In genomic region chr12:57536056-57536908, GRCm38 (mm10) we compare ENCODE assay signal across 10 mouse cellular contexts. TPM values are rescaled to one million over a fixed set of nuclear protein-coding genes. Genes with fewer than 3 reads are reported as not detected.
DNase-seq lines count a peak whose midpoint lies in the region; ATAC-seq and TF ChIP-seq lines count a peak whose summit lies in the region.
"Had no signal": no experiment of that assay in that cellular context is flagged by ENCODE, and none has a peak within 500 bp of the region (broad histone marks: within the 10 kb centered on the region; RNA-seq: fewer than 3 reads in every experiment).

No protein-coding gene starts in this region.

- no peaks in the 10 kb centered on the region for H3K36me3 ChIP-seq in forebrain, postnatal 0 days (ENCODE audit: insufficient read depth)
- H3K36me3 ChIP-seq in forebrain, embryonic 13.5 days (ENCODE audit: poor library complexity, severe bottlenecking): no peaks in the 10 kb centered on the region
- H3K36me3 ChIP-seq in E14TG2a.4 (ENCODE audit: insufficient read depth, low read length): no peaks in the 10 kb centered on the region
- H3K36me3 ChIP-seq in intestine, embryonic 16.5 days (ENCODE audit: control insufficient read depth, insufficient read depth, low read length): no peaks in the 10 kb centered on the region
- H3K36me3 ChIP-seq: heart, embryonic 13.5 days had no signal

- TF ChIP-seq CTCF in forebrain, postnatal 0 days (IDR thresholded peaks at IDR 0.05; ENCODE audit: low read depth): no peak
- TF ChIP-seq CTCF in E14TG2a.4 (conservative IDR thresholded peaks at IDR 0.05; ENCODE audit: low read length): no peak

- peaks cover 69% of the 10 kb centered on the region for H3K27me3 ChIP-seq in forebrain, postnatal 0 days (ENCODE audit: insufficient read depth, low read length)
- H3K27me3 ChIP-seq in forebrain, embryonic 13.5 days: peaks cover 91% of the 10 kb centered on the region
- peaks cover 90% of the 10 kb centered on the region for H3K27me3 ChIP-seq in E14TG2a.4 (ENCODE audit: insufficient read depth, low read length)
- peaks cover 29% of the 10 kb centered on the region for H3K27me3 ChIP-seq in intestine, embryonic 16.5 days (replicated peaks; ENCODE audit: control insufficient read depth, insufficient read depth, low read length)

- no peak overlapping the region for H3K4me2 ChIP-seq in forebrain, postnatal 0 days (ENCODE audit: low read depth)
- H3K4me2 ChIP-seq in forebrain, embryonic 13.5 days: no peak overlapping the region
- H3K4me2 ChIP-seq in intestine, embryonic 16.5 days (ENCODE audit: low read depth, low read length): peak overlapping the region; percentile 60
- H3K4me2 ChIP-seq: heart, embryonic 13.5 days had no signal

- no peak overlapping the region for H3K27ac ChIP-seq in forebrain, postnatal 0 days (ENCODE audit: low read depth, low read length)
- H3K27ac ChIP-seq in forebrain, embryonic 13.5 days: no peak overlapping the region
- H3K27ac ChIP-seq in intestine, embryonic 16.5 days (ENCODE audit: low read length): peak overlapping the region; percentile 92
- H3K27ac ChIP-seq: heart, embryonic 13.5 days had no signal

- whole genome bisulfite sequencing in forebrain, postnatal 0 days: 3% methylated on average over 25 of the region's 25 CpGs
- WGBS in forebrain, embryonic 13.5 days: 2% methylated on average over 25 of the region's 25 CpGs
- 2% methylated on average over 25 of the region's 25 CpGs for WGBS in intestine, embryonic 16.5 days

- peak; percentile 64 for DNase-seq in forebrain, postnatal 0 days
- DNase-seq in lung, postnatal 10 days: peak; percentile 34
- no peak for DNase-seq in MN1 (ENCODE audit: low spot score)
- no peak for DNase-seq in kidney, adult 11 months
- DNase-seq in layer of hippocampus, postnatal 10 days (ENCODE audit: low spot score in 2 of 2): no peak
- DNase-seq: B cell, adult 2 months had no signal

- no peak for ATAC-seq in forebrain, postnatal 0 days
- no peak for ATAC-seq in forebrain, embryonic 13.5 days
- ATAC-seq in intestine, embryonic 16.5 days: peak; percentile 69

- H3K4me1 ChIP-seq in forebrain, postnatal 0 days (ENCODE audit: insufficient read depth): no peaks in the 10 kb centered on the region
- peaks cover 21% of the 10 kb centered on the region for H3K4me1 ChIP-seq in forebrain, embryonic 13.5 days
- peaks cover 38% of the 10 kb centered on the region for H3K4me1 ChIP-seq in E14TG2a.4 (replicated peaks; ENCODE audit: low read depth, low read length)
- H3K4me1 ChIP-seq in intestine, embryonic 16.5 days (ENCODE audit: control insufficient read depth, insufficient read depth, low read length): 0 out of 2 replicates have a peak, but pooled peaks cover 2% of the 10 kb centered on the region

- no peak overlapping the region for H3K4me3 ChIP-seq in forebrain, postnatal 0 days (ENCODE audit: low read depth, low read length)
- no peak overlapping the region for H3K4me3 ChIP-seq in forebrain, embryonic 13.5 days
- 0 out of 2 replicates have a peak overlapping the region, but pooled peaks have one; percentile 3 for H3K4me3 ChIP-seq in E14TG2a.4 (replicated peaks; ENCODE audit: low read length)
- H3K4me3 ChIP-seq in intestine, embryonic 16.5 days (ENCODE audit: low read length): peak overlapping the region; percentile 36
- H3K4me3 ChIP-seq: heart, embryonic 13.5 days had no signal

- H3K9me3 ChIP-seq in forebrain, postnatal 0 days (ENCODE audit: low read length): no peaks in the 10 kb centered on the region
- no peaks in the 10 kb centered on the region for H3K9me3 ChIP-seq in forebrain, embryonic 13.5 days (replicated peaks)
- H3K9me3 ChIP-seq in E14TG2a.4 (ENCODE audit: low read length): no peaks in the 10 kb centered on the region
- no peaks in the 10 kb centered on the region for H3K9me3 ChIP-seq in intestine, embryonic 16.5 days (ENCODE audit: control insufficient read depth, low read length)
- H3K9me3 ChIP-seq: heart, embryonic 13.5 days had no signal

- no peak overlapping the region for H3K9ac ChIP-seq in forebrain, postnatal 0 days
- H3K9ac ChIP-seq in forebrain, embryonic 13.5 days: no peak overlapping the region
- H3K9ac ChIP-seq in intestine, embryonic 16.5 days (ENCODE audit: low read depth, low read length): peak overlapping the region; percentile 67
- H3K9ac ChIP-seq: heart, embryonic 13.5 days had no signal

RNA-seq across cellular contexts. Expression of gene Foxa1, which starts 10.4 kb away (rescaled TPM):
- 0.08 and 1.2 TPM in 2 replicates for total RNA-seq in forebrain, postnatal 0 days (2014; rRNA removed)
- polyA plus RNA-seq in forebrain, postnatal 0 days (2015; fragmentation: Nextera tagmentation; extraction: Ambion mirVana): 0.23 and 0.36 TPM in 2 replicates
- polyA plus RNA-seq in forebrain, embryonic 13.5 days (2015; fragmentation: Nextera tagmentation; extraction: Ambion mirVana): 0.43 and 1.0 TPM in 2 replicates
- 2.9 and 3.3 TPM in 2 replicates for polyA plus RNA-seq in intestine, embryonic 16.5 days (2015; fragmentation: Nextera tagmentation; extraction: Ambion mirVana)
- not detected for total RNA-seq in layer of hippocampus, postnatal 10 days (2021)

RNA-seq across cellular contexts. Expression of gene Ttc6, which starts 27.6 kb away (rescaled TPM):
- 1.2 TPM in 2 replicates for total RNA-seq in forebrain, postnatal 0 days (2014; rRNA removed)
- polyA plus RNA-seq in forebrain, postnatal 0 days (2015; fragmentation: Nextera tagmentation; extraction: Ambion mirVana): 0.34 and 0.74 TPM in 2 replicates
- polyA plus RNA-seq in forebrain, embryonic 13.5 days (2015; fragmentation: Nextera tagmentation; extraction: Ambion mirVana): 0.14 and 0.50 TPM in 2 replicates
- polyA plus RNA-seq in intestine, embryonic 16.5 days (2015; fragmentation: Nextera tagmentation; extraction: Ambion mirVana): 0.50 and 0.81 TPM in 2 replicates
- total RNA-seq in layer of hippocampus, postnatal 10 days (2021): under 1 TPM; 0.73 to 0.98 TPM

Comparison
In these comparisons a context has a peak if more than half of its experiments do, and no peak if none do; other contexts are left out.
1. DNase-seq: peak in forebrain, postnatal 0 days (single experiment) and lung, postnatal 10 days (single experiment); none in MN1 (single experiment), kidney, adult 11 months (single experiment) and layer of hippocampus, postnatal 10 days (0 of 2).
2. H3K4me3 ChIP-seq: peak in E14TG2a.4 (single experiment) and intestine, embryonic 16.5 days (single experiment); none in forebrain, postnatal 0 days (single experiment) and forebrain, embryonic 13.5 days (single experiment).